Mouse (Mus musculus) cortical plate, adult 2 months (tissue): Measurements from ENCODE around the gene Tcf15.

ENCODE experiments used
- CTCF ChIP-seq: fragments of 200-500 bp; IDR thresholded peaks from 2 replicates; pipeline ENCODE4 v1.5.1; 2011; ENCODE audit warnings: mild to moderate bottlenecking, control low read depth, low read length; ENCODE audit not compliant: insufficient read depth; ENCODE audit errors: extremely low read depth
- POLR2A ChIP-seq: fragments of 200-500 bp; IDR thresholded peaks from 2 replicates; pipeline ENCODE4 v1.6.1; 2011; ENCODE audit warnings: mild to moderate bottlenecking, low read length, control low read depth; ENCODE audit not compliant: insufficient read depth; ENCODE audit errors: extremely low read depth

- TF ChIP-seq CTCF (no peak), POLR2A (no peak)
These were observed 37.0 kb downstream of the Tcf15 start for GRCm38 (mm10) chr2:152180323-152180722.
